Mouse (Mus musculus) liver, embryonic 14.5 days (tissue): ENCODE measurements around the gene Zbtb7b.

ENCODE experiments used
- CTCF ChIP-seq: IDR thresholded peaks from 2 replicates; pipeline ENCODE4 v1.5.1; 2016; ENCODE audit warnings: antibody characterized with exemption, low read depth, control low read depth
- EP300 ChIP-seq: IDR thresholded peaks from 2 replicates; pipeline ENCODE4 v1.6.1; 2016; ENCODE audit warnings: antibody characterized with exemption, low read depth

GRCm38 (mm10) chr3:89432606-89433005 lies 38.0 kb upstream of the Zbtb7b start:
- TF ChIP-seq CTCF (no peak), EP300 (no peak)
